Mouse (Mus musculus) cerebellum, postnatal 14 days (tissue): ENCODE data around the gene Zfp64.
A peak's percentile ranks its signal among the peaks of the same experiment; 100 is the strongest.
"Not testable (repeated sequence)": the region's sequence is repeated elsewhere in the genome, so short reads cannot be mapped to it uniquely, and the experiment has no call there.

Source experiments
- DNase-seq, 2 experiments: peaks; one replicate each; pipeline ENCODE4 v3.0.0; 2021; ENCODE audit warnings: mixed read lengths in 2 of 2

Zfp64 gene

GRCm38 (mm10) chr2:168892057-168892456 lies 63.3 kb downstream of the Zfp64 start:
- DNase-seq = no peak

DNA sequence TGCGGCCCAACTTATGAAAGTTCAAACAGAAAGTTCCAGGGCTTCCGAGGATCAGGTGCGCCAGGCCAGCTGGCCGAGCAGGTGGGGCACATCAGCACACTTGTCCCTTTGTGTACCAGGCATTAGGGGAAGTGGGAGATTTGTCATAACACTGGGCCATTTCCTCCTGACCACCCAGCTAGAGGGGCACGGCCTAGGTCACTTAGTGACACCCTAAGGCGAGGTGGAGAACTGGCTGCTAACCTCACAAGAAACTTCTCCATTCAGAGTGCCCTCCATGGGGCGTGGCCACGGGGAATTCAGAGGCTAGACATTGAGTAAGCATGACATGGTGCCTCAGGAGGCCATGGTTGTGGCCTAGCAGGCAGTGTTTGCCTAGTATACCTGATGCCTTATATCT lies 70.7 kb downstream of the Zfp64 start:
- no peak for DNase-seq

GRCm38 (mm10) chr2:168882997-168883396 lies 72.4 kb downstream of the Zfp64 start:
- no peak for DNase-seq

DNA sequence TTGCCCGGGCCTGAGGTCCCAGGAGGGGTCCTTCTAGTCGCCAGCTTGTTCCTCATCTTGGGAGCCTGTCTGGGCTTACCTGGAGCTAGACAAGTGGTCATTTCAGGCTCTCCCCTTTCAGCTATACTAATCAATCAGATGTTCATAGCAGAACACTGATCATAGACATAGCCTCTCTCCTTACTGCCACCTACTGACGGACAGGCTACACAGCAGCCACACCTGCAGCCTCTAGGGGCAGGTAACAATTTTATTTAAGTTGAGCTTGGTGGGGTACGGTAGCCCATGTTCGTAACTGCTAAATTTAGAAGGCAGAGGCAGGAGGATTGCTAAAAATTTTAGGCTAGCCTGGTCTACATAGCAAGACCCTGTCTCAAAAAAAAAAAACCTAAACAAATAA lies 73.5 kb downstream of the Zfp64 start:
- peak; percentile 48 to 59 for DNase-seq

- DNase-seq = no peak
Observed at GRCm38 (mm10) chr2:168879573-168879972, 75.8 kb downstream of the Zfp64 start.

DNA sequence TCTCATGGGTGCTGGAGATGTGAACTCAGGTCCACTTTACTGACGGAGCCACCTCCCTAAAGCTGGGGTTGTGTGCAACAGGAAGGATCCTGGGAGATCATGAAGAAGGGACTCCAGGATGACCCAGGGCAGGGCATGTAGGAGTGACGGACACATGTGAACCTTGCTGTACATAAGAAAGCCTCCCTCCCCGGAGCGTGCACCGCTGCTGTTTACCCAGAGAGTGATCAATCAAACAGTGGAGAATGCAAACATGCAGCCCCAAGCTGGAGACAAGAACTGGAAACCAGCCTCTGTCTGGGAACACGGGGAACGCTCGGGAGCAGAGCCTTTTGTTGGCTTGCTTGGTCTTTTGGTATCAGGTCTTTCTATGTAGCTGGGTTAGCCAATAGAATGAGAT lies 76.7 kb downstream of the Zfp64 start:
- DNase-seq = no peak

- DNase-seq = peak in 1 of 2 experiments; percentile 31
Observed at GRCm38 (mm10) chr2:168878158-168878557, 77.2 kb downstream of the Zfp64 start.

- DNase-seq = peak; percentile 79 to 84
Observed at GRCm38 (mm10) chr2:168876631-168877030, 78.8 kb downstream of the Zfp64 start.

GRCm38 (mm10) chr2:168874498-168874897 lies 80.9 kb downstream of the Zfp64 start:
- DNase-seq = no peak

GRCm38 (mm10) chr2:168871767-168872511 lies 83.4 kb downstream of the Zfp64 start:
- no peak for DNase-seq

- peak in 1 of 2 experiments; percentile 56 for DNase-seq
Observed at GRCm38 (mm10) chr2:168870480-168870879, 84.9 kb downstream of the Zfp64 start.

- DNase-seq = no peak
Observed at GRCm38 (mm10) chr2:168866942-168867341, 88.4 kb downstream of the Zfp64 start.

GRCm38 (mm10) chr2:168866436-168866835 lies 89.0 kb downstream of the Zfp64 start:
- no peak for DNase-seq

GRCm38 (mm10) chr2:168864905-168865304 lies 90.5 kb downstream of the Zfp64 start:
- DNase-seq = no peak

DNA sequence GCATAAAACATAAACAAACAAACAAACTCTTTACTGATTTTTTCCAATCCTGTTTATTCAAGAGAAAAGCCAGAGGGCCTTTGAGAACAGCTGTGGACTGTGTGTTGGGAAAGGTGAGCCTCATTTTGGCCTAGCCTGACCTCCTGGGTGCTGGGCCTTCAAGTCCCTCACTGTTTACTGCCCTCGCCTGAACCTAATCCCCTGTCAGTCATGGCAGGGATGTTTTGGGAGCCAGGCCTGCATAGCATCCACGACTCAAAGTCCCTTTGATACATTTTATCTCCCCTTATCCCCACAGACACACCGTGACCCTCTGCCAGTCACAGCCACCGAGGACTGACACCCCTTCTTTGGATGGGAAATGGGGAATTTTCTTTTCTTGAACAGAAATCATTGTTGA lies 92.7 kb downstream of the Zfp64 start:
- no peak for DNase-seq

- DNase-seq = no peak
Observed at GRCm38 (mm10) chr2:168860922-168861740, 94.3 kb downstream of the Zfp64 start.

DNA sequence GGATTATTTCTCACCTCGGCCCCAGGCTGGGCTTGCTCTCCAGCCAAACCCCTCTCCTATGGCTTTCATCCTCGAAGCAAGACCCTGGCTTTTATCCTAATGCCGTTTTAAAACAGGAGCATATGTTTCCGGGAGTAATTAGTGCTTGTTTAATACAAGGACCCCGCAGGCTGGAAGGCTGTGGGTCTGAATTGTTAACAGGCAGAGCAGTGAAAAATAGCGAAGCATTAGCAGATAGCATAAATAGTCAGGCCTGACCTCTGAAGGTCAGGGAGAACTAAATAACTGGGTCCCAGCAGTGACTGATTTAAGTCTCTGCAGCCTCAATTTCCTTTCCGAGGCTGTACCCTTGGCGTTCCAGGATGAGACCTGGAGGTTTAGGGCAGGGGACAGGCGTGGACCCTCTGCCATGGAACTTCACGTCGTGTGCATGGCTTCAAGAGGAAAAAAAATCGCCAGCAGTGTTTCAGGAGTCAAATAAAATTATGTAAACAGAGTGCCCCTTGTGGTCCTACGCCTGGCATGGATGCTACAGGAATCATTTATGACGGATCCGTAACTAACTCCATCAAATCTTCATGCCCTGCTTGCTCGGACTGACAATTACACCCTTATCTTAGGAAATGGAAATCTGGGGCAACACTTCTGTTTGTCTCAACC lies 95.2 kb downstream of the Zfp64 start:
- no peak for DNase-seq

DNA sequence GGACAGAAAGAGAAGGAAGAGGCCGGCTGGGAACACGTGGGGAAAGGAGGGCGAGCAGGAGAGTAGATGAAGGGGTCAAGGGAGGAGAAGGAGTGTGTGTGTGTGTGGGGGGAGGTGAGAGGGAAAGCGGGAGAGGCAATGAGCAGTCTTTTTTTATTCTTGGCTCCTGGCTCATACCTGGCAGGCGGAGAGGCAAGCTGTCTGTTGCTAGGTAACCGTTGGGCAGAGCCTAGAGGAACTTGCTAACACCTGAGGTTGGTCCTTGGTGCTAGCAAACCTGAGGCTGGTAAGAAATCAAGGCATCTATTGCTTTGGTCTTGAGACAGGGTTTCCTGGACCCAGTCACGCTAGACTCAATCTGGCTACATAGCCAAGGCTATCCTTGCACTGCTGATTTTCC lies 98.7 kb downstream of the Zfp64 start:
- peak; percentile 40 to 53 for DNase-seq

DNA sequence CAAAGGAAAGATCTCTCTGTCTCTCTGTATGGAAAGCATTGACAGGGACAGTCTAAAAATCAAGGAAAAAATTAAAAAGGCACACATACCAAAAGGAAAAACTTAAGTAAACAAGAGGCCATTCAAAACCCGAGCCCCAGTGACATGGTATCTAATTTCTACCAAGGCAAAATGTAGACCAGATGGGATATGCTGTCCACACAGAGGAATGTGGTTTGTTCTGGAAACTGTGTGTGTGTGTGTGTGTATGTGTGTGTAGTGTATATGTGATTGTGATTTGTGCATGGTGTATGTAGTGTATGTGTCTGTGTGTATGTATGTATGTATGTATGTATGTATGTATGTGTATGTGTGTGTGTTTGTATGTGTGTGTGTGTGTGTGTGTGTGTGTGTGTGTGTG lies 100.6 kb downstream of the Zfp64 start:
- DNase-seq = no peak

- DNase-seq = not testable (repeated sequence)
Observed at GRCm38 (mm10) chr2:168853869-168854268, 101.5 kb downstream of the Zfp64 start.

- no peak for DNase-seq
Observed at GRCm38 (mm10) chr2:168851545-168851944, 103.8 kb downstream of the Zfp64 start.

- peak; percentile 35 to 61 for DNase-seq
Observed at GRCm38 (mm10) chr2:168848553-168848952, 106.8 kb downstream of the Zfp64 start.

DNA sequence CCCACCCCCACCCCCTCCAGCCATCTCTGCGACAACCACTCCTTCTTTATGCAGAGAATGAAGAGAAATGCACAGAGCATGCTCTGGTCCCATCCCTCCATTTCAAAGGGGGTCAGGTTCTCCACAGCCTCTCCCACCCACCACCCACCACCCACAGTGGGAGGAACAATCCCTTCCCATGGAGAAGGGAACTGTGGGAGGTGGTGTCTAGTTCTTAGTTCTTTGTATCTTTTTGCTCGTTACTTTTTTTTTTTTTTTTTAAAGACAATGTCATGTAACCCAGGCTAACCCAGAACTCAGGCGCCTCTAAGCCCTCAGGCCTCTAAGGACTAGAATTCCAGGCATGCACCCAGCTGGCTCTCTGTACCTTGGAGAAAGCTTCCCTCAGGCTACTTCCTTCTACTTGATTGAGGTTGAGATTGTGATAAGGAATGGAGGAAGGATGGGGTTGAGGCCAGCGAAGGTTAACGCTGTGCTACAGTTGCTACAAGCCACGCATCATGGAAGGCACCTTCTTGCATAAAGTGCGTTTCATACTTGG lies 109.1 kb downstream of the Zfp64 start:
- DNase-seq = no peak
